Mouse (Mus musculus) monocyte, adult 2 months (primary cell): Measurements from ENCODE around the gene Csmd2.

Experiments used
- DNase-seq, 2 experiments: peaks; one replicate each; pipeline ENCODE4 v3.0.0; 2022; ENCODE audit warnings: low spot score in 2 of 2, low read depth in 1 of 2

The Csmd2 gene

GRCm38 (mm10) chr4:128241075-128241853 lies 253.6 kb downstream of the Csmd2 start:
- no peak for DNase-seq

DNA sequence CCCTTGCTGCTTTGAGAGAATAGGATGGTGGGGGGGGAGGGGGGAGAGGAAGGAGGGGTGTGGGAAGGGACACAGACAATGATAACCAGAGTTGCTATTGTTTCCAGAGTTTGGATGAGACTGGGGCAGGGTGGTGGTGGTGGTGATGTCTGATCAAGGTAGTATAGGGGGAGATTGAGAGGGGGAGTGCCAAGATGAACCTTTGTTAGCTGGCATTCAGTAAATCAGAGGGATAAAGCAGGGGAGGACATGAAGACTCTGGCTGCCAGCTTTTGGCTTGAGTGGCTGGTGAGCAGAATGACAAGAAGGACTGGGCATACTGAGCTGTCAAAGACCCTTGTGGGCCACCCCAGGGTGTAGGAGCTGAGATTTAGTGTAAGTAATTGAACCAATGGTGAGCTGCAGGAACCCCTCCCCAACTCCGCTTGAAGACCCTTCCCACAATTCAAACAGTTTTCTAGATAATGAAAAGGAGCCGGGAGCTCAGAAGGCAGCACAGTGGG lies 254.2 kb downstream of the Csmd2 start:
- no peak for DNase-seq

GRCm38 (mm10) chr4:128245201-128245600 lies 257.5 kb downstream of the Csmd2 start:
- no peak for DNase-seq

- DNase-seq, result no peak
Observed at GRCm38 (mm10) chr4:128248676-128249075, 261.0 kb downstream of the Csmd2 start.

GRCm38 (mm10) chr4:128259211-128259610 lies 271.6 kb downstream of the Csmd2 start:
- no peak for DNase-seq

DNA sequence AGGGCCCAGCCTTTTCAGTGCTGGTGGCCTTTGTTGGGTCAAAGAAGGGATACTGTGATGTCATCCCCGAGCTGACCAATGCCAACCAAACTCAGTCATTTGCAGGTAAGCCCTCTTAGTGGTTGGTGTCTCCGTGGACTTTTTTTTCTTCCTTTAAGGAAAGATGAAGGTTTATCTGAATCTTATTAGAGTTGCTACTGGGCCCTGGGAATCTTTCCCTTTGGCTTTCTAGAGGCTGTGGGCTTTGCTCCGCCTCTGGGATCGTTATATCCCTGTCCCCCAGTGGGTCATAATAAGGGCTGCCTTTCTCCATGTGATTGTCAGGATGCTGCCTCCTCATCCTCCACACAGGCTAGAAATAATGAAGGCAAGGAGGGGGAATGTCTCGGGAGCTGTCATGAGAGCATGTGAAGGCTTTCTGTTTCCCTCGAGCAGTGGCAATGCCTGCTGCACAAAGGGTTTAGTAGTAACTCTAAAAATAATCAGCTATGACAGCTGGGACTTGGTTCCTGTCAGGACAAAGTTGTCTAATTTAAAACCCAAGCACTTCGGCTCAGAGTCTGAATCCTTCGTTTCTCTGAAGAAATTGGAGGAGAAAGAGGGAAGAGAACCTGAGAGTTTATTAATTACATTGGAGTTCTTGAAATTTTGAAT lies 273.4 kb downstream of the Csmd2 start, which contains the start of gene Hmgb4:
Hmgb4 (minus strand) TSS at position 51 of the 654 bp plus-strand sequence.
- DNase-seq, result no peak

GRCm38 (mm10) chr4:128264491-128264890 lies 276.8 kb downstream of the Csmd2 start:
- no peak for DNase-seq

DNA sequence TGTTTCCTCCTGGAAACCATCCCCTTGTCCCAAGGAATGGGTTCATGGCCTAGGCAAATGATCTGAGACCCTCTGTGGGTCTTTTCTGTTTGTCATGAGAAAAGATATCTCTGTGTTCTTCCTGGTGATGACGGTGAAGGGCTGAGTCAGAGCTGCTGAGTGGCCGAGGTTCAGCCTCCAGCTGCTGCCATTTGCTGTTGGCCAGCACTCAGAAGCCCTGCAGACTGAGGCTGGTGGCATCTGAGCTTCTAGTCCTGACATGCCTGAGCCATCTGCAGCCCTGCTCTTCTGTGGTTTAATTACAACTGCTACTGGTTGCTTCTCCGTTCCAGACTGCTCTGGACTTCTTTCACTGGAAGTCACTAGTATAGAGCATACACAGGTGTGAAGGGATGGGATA lies 277.7 kb downstream of the Csmd2 start:
- no peak for DNase-seq

DNA sequence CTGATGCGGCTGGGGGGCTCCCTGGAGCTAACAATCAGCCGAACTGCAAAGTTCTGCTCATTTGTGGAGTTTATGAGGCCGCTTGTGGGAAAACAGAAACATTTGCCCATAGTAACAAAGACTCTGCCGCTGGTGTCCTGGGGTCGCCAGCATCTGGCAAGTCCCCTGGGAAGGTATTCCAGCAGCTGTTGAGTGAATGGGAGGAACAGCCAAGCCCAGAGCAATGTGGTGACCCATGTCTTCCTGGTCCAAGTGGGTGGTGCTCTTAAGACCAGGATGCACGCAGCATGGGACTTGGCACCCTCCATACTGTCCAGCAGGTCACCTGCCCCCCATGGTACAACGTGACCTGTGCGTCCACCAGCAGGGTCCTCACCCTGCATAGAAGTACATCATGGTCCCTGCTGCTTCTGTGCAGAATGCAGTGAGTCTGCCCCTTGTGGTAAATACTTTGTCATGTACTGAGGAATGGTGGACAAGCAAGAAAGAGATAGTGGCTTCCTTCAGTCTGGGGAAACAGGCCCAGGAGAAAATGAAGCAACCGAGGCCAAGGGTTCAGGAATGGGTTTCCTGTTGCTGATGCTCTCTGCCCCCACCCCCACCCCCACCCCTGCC lies 281.7 kb downstream of the Csmd2 start:
- DNase-seq, result no peak

DNA sequence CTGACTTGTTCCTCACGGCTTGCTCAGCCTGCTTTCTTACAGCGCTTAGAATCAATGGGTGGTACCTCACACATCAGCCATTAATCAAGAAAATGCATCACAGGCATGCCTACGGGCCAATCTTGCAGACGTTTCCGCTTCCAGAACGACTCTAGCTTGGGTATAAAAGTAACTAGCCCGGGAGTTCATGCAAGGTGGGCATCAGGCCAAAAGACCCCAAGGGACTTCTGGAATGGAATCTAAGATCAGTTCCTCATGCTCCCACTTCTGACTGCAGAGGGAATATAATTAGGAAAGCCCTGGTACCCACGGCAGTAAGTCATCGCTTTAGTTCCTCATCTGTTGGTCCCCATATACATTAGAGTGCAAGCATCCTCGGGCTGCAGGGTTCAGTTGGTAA lies 282.5 kb downstream of the Csmd2 start:
- no peak for DNase-seq

DNA sequence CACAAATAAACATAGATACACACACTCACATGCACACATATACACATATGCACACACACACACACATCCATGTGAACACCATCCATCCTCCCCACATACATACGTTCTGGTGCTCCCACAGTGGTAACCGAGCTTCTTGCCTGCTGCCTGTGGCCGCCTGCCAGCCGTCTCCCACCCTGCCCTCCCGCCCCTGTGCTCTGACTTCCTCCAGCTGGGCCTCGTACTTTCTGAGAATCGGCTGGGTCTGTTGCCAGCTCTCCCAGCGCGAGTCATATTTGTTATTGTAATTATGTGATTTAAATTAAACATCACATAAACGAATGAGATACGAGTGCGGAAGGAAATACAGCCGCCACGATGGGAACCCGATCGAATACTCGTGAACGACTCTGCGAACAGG lies 283.3 kb downstream of the Csmd2 start:
- DNase-seq, result no peak

DNA sequence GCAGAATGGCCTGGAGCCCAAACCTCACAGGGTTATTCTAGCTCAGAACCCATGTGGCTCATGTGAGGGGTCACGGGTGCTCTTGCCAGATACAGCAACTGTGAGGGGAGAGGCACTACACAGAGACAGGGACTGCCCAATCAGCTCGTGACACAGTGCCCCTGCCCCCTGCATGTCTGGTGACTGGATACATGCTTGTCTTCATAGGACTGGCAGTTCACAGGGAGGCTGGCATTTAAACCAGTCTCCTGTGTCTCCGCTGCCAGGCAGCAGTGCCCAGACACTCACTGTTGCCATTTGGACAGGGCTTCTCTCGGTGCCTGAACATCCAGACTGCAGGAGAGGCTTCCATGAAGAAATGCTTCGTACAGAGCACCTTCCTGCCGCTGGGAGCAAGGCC lies 284.8 kb downstream of the Csmd2 start:
- DNase-seq, result no peak

DNA sequence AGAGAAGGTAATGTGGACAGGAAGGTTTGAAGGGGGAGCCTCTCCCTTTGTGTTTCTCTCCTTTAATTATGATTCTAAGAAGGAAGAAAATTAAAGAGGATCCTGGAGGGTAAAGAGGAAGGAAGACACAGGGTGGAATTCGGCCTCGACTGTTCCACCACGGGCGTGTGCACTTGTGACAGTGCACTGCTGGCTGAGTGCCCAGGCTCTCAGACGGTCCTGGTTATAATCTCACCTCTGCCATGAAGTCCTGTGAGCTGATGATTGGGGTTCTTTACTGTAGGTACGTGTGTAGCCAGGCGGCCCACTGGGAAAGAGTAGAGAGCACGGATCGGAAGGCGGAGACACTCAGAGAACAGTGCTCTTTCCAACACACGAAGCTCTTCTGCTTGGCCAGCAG lies 285.5 kb downstream of the Csmd2 start:
- DNase-seq, result no peak

DNA sequence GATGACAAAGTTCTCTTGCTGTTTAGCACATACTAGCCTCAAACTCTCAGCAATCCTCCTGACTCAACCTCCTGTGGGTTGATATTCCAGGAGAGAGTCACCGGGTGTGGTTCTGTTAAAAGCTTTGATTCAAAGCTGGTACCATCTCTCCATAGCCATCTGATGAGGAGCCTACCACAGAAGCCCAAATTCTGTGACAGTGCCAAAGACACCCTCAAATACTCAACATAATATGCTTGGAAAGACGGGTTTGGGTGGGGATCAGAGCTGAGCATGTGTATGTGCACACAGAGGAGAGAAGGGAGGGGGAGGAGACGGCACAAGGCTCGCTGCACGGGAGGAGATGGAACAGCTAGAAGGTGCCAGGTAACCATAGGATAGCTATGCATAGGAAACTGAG lies 287.5 kb downstream of the Csmd2 start:
- no peak for DNase-seq

- DNase-seq, result no peak
Observed at GRCm38 (mm10) chr4:128275586-128275985, 287.9 kb downstream of the Csmd2 start.

GRCm38 (mm10) chr4:128285009-128285408 lies 297.4 kb downstream of the Csmd2 start:
- DNase-seq, result no peak

DNA sequence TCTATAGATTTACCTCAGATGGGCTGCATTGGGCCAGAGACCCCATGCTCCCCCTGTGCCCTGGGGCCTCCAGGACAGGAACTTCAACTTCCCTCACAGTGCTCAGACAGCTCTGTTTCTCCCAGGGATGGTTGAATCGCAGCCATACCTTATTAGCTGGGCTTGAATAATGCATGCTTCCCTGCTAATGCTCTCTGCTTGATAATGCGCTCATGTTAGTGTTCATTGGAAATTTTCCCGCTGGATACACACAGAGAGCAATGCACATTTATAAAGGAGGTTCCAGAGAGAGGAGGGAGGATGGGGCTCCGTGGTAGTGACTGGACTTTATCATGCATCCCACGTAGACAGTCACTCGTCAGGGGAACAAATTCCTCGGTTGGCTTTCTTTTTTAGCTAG lies 300.4 kb downstream of the Csmd2 start:
- DNase-seq, result no peak

DNA sequence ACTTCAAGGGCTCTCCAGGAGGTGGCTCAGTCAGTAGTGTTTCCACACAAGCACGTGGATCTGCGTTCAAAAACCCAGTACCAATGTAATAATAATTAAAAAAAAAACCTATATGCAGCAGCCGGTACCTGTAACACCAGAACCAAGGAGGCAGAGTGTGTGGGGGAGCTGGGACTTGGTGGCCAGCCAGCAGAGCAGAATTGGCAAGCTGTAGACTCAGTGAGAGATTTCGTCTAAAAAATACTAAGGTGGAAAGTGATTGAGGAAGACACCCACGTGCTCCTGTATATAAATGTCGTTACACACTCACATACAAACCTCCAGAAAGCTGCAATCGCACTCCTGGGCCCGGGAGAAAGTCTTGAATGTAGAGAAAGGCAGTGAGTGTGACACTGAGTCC lies 316.4 kb downstream of the Csmd2 start:
- no peak for DNase-seq

DNA sequence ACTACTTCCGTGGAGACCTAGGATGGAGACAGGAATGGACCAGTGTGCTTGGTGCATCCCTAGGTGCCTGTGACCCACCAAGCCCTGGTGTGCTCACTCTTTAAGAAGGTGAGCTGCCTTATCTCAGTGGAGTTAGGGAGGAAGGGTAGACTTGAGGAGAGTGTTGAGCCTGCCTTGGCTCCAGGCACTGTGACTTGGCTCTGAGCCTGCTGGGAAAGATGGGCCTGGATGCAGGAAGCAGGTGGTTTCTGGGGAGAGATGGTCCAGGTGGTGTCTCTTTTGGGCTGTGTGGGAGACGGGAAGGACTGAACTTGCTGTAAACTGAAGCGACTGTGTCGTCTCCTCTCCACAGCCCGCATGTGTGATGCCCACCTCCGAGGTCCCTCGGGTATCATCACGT lies 318.4 kb downstream of the Csmd2 start:
- no peak for DNase-seq

DNA sequence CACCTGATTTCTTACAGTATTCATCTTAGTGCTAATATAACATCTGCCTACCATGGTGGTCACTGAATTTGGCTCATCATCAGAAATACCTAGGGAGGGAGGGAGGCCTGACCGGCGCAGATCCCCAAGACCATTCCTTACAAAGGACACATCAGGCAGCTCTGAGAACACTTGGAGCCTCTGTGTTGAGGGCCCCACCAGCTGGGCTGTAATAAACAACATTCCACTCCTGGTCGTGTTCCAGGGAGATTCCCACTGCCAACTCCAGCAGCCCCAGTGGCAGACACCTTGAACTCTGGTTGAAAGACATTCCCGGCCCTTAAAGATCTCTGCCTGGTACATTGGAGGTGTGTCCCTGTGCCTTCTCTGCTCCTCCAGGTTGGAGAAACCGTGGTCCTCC lies 327.7 kb downstream of the Csmd2 start:
- DNase-seq, result no peak

GRCm38 (mm10) chr4:128317951-128318350 lies 330.3 kb downstream of the Csmd2 start:
- DNase-seq, result no peak

GRCm38 (mm10) chr4:128325511-128325910 lies 337.9 kb downstream of the Csmd2 start:
- no peak for DNase-seq
